Mouse (Mus musculus) neural tube, embryonic 13.5 days (tissue): ENCODE data around the gene Sag. TPM values are rescaled to one million over a fixed set of nuclear protein-coding genes. Genes with fewer than 3 reads are reported as not detected.

Experiments
- ATAC-seq: fragments of 200-750 bp; cut with Nextera tagmentation; 2 replicates; pipeline ENCODE4 v1.8.0; 2017; ENCODE audit warnings: low read depth, mild to moderate bottlenecking, moderate TSS enrichment, moderate library complexity
- H3K27ac ChIP-seq: fragments of 300-500 bp; sonication (generic); replicated peaks from 2 replicates; pipeline ENCODE4 v1.5.1; 2015; ENCODE audit warnings: moderate library complexity, mild to moderate bottlenecking, inconsistent platforms
- H3K27me3 ChIP-seq: fragments of 300-500 bp; sonication (generic); 2 replicates; pipeline ENCODE4 v1.6.1; 2015; ENCODE audit warnings: mild to moderate bottlenecking, inconsistent platforms
- H3K36me3 ChIP-seq: fragments of 300-500 bp; sonication (generic); 2 replicates; pipeline ENCODE4 v1.6.1; 2015; ENCODE audit warnings: mild to moderate bottlenecking, inconsistent platforms
- H3K4me1 ChIP-seq: fragments of 300-500 bp; sonication (generic); replicated peaks from 2 replicates; pipeline ENCODE4 v1.6.1; 2015; ENCODE audit warnings: inconsistent platforms
- H3K4me2 ChIP-seq: fragments of 300-500 bp; sonication (generic); 2 replicates; pipeline ENCODE4 v1.6.1; 2015; ENCODE audit warnings: inconsistent platforms, mild to moderate bottlenecking, moderate library complexity
- H3K4me3 ChIP-seq: fragments of 300-500 bp; sonication (generic); 2 replicates; pipeline ENCODE4 v1.5.1; 2015; ENCODE audit warnings: mild to moderate bottlenecking, inconsistent platforms
- H3K9ac ChIP-seq: fragments of 300-500 bp; sonication (generic); 2 replicates; pipeline ENCODE4 v1.6.1; 2015; ENCODE audit warnings: moderate library complexity, mild to moderate bottlenecking, inconsistent platforms
- H3K9me3 ChIP-seq: fragments of 300-500 bp; sonication (generic); 2 replicates; pipeline ENCODE4 v1.6.1; 2016; ENCODE audit warnings: inconsistent platforms
- WGBS: fragments of 180-500 bp; shearing (Covaris S2); methylation state at CpG from one replicate; pipeline ENCODE4 v1.1.7; 2015; 5-methylcytosine and 5-hydroxymethylcytosine counted together
- polyA plus RNA-seq: library from polyadenylated mRNA; unstranded; fragments of >200 nt; fragmentation: Nextera tagmentation; extraction: Ambion mirVana; gene quantifications from 2 replicates; pipeline ENCODE4 v1.2.1, GENCODE M21; 2015

Sag gene
- polyA plus RNA-seq, 1 experiment from 2014 or later = 1.8 TPM

DNA sequence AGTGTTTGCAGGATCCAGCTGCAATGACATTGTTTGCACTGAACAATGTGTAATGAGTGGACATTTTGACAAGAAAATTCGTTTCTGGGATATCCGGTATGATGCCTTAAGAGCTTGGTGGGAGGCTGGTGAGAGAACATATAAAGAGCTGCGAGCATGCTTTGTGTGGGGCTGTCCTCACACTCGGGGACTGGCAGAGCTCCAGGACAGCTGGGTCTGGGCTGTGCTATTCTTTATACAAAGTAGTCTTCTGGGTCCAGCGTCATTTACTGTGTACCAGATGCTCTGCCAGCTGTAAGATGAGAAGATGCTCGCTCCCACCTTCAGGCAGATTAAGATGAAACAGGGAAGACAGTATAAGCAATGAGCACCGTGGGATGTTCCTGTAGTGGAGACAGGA is 17.2 kb upstream of the Sag start:
- peak; percentile 92 for ATAC-seq
- H3K4me3 ChIP-seq = no peak overlapping the region
- H3K27me3 ChIP-seq = no peaks in the 10 kb centered on the region
- H3K36me3 ChIP-seq = peaks cover 87% of the 10 kb centered on the region
- H3K9me3 ChIP-seq = no peaks in the 10 kb centered on the region
- no peak overlapping the region for H3K9ac ChIP-seq
- 64% methylated on average over 7 of the region's 7 CpGs for WGBS
- H3K4me1 ChIP-seq = peaks cover 9% of the 10 kb centered on the region; the same call in 1 of the 2 replicates
- peak overlapping the region; percentile 69 for H3K27ac ChIP-seq
- no peak overlapping the region for H3K4me2 ChIP-seq

DNA sequence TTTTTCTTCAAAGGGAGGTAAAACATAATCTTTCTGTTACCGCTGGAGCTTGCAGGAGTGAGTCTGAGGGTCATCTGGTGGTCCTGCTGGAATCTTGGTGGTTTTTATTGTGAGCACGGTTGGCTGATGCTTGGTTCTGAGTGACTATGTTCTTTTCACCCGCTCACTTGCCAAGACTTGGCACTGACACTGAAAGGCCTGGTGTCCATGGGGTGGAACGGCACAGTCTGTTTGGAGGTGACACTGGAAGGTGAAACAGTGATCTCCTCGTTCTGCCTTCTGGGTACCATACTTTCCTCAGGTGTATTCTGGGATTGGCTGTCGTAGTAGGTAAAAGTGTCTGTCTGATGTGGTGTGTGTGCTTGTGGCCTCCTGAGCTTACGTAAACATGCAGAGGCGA is 13.8 kb upstream of the Sag start:
- no peak for ATAC-seq
- Histone ChIP-seq H3K4me1 (peaks cover 9% of the 10 kb centered on the region; the same call in 1 of the 2 replicates), H3K9me3 (no peaks in the 10 kb centered on the region), H3K27ac (no peak overlapping the region), H3K36me3 (peaks cover 88% of the 10 kb centered on the region), H3K4me2 (no peak overlapping the region), H3K9ac (no peak overlapping the region), H3K27me3 (no peaks in the 10 kb centered on the region), H3K4me3 (no peak overlapping the region)
- WGBS = 91% methylated on average over 8 of the region's 8 CpGs

DNA sequence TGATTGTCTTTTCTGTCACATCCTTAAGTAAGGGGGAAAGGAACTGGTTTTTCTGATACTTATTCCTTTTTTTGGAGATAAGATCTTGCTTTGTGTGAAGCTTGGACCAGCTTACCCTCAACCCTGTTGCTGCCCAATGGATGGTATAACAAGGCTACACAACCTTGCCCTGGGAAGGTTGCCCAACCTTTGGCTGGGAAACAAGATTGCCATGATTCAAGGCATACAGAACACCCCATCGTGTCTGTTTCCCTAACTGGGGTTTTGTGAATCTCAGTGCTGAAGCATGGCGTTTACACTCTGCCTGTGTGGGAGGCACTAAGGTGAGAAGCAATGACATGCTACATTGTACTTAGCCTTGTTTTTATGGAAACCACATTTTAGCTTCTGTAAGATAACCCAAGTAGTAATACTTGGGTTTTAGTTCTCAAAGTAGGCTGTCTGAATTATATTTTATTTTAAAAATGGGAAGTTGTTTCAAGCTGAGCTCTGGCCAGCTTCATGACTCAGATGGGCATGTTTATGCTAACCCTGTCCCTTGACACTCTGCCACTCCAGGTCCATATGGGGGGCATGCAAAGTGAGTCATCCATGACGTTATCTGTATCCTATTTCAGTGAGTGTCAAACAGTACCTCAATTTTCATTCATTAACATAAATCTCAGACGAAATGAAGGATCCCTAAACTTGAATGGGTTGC is 10.9 kb upstream of the Sag start:
- no peak overlapping the region for H3K9ac ChIP-seq
- H3K27me3 ChIP-seq = no peaks in the 10 kb centered on the region
- peaks cover 70% of the 10 kb centered on the region for H3K36me3 ChIP-seq
- no peak overlapping the region for H3K4me3 ChIP-seq
- no peaks in the 10 kb centered on the region for H3K4me1 ChIP-seq
- H3K9me3 ChIP-seq = no peaks in the 10 kb centered on the region
- no peak overlapping the region for H3K4me2 ChIP-seq
- WGBS = 86% methylated on average over 4 of the region's 4 CpGs
- no peak overlapping the region for H3K27ac ChIP-seq
- ATAC-seq = no peak

DNA sequence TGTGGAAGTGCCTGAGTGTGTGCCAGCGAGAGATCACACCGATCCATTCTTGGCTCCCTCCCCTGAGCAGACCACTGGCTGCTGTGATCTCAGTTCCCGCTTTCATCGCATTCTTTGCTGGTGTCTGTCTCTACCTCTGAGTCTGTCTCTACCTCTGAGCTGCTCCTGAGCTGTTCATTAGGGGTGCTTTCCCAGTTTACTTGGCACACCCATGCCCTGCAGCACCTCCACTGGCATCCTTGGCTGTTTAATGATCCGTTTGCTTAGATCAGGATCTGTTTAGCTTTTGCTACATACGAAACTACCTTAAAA is 10.4 kb upstream of the Sag start:
- ATAC-seq = no peak
- 97% methylated on average over 6 of the region's 6 CpGs for WGBS
- H3K9me3 ChIP-seq = no peaks in the 10 kb centered on the region

DNA sequence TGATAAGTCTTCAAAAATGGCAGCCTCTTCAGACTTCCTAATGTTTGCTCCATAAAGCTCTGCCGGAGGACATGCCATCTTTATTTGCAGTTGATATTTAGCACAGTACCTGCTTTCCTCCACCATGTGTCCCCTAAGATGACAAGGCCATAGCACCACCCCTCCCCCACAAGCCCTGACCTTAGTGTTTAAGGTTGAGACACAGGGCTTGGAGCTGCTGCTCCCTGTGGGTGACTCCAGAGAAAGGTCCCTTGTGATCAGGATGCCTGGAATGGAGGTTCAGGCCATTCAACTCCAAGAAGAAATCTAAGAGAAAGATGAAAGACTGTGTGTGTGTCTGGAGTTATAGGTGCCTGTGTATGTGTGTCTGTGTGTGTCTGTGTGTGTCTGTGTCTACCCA is 5.8 kb upstream of the Sag start:
- Histone ChIP-seq H3K4me1 (no peaks in the 10 kb centered on the region), H3K27me3 (no peaks in the 10 kb centered on the region), H3K36me3 (peaks cover 29% of the 10 kb centered on the region), H3K4me2 (no peak overlapping the region), H3K4me3 (no peak overlapping the region), H3K9me3 (no peaks in the 10 kb centered on the region), H3K9ac (no peak overlapping the region), H3K27ac (no peak overlapping the region)
- 88% methylated on average over 1 of the region's 1 CpGs for WGBS
- no peak for ATAC-seq

More for the DNA sequence above, 10.4 kb upstream of the Sag start:
- Histone ChIP-seq H3K9ac (no peak overlapping the region), H3K27me3 (no peaks in the 10 kb centered on the region), H3K27ac (no peak overlapping the region), H3K4me1 (no peaks in the 10 kb centered on the region), H3K4me3 (no peak overlapping the region), H3K36me3 (peaks cover 66% of the 10 kb centered on the region), H3K4me2 (no peak overlapping the region)

DNA sequence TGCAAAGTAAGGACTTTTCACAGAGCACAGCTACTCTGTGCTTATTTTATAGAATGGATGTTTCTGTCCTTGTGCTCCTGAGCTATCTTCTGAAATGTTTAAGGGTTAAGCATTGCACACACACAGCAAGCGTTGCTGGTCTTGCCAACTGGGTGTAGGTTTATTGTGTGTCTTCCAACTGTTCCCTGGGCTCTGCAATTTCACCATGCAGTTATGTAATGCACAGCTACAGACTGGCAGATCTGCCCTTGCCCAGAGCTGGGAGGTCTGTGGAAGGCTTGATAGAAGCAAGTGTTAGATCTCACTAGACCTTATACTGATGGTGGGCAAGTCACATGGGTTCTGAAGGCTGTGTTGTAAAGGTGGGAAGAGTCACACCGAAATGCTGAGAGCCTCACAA is 5.2 kb upstream of the Sag start:
- H3K27me3 ChIP-seq = no peaks in the 10 kb centered on the region

GRCm38 (mm10) chr1:87807751-87808150 is 4.3 kb downstream of the Sag start:
- H3K36me3 ChIP-seq = no peaks in the 10 kb centered on the region
- no peaks in the 10 kb centered on the region for H3K27me3 ChIP-seq
- WGBS = 82% methylated on average over 1 of the region's 1 CpGs
- no peaks in the 10 kb centered on the region for H3K9me3 ChIP-seq
- no peak for ATAC-seq
- no peaks in the 10 kb centered on the region for H3K4me1 ChIP-seq
- H3K4me3 ChIP-seq = no peak overlapping the region
- no peak overlapping the region for H3K4me2 ChIP-seq
- H3K9ac ChIP-seq = no peak overlapping the region
- no peak overlapping the region for H3K27ac ChIP-seq

More for the DNA sequence above, 5.2 kb upstream of the Sag start:
- ATAC-seq = no peak
- H3K4me3 ChIP-seq = no peak overlapping the region
- peaks cover 23% of the 10 kb centered on the region for H3K36me3 ChIP-seq
- WGBS = 88% methylated on average over 2 of the region's 2 CpGs
- no peak overlapping the region for H3K9ac ChIP-seq
- H3K27ac ChIP-seq = no peak overlapping the region
- H3K4me2 ChIP-seq = no peak overlapping the region
- H3K9me3 ChIP-seq = no peaks in the 10 kb centered on the region
- no peaks in the 10 kb centered on the region for H3K4me1 ChIP-seq

DNA sequence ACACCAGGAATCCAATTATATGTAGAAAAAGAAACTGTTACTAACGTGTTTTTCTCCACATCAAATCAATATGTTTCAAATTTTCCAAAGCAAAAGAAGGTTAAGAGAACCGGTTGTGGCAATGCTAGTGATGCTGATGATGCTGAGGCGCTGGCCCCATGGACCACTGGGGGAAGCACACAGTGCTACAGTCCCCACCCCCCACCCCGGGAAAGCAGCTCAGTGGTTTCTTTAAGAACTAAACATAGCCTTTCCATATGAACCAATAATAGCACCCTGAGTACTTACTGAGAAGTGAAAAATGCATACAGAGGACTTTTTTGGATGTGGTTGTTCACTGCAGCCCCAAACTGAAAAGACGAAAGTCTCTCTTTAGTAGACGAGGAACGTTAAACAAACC is 7.9 kb downstream of the Sag start:
- H3K27ac ChIP-seq = no peak overlapping the region
- H3K9me3 ChIP-seq = no peaks in the 10 kb centered on the region
- H3K4me2 ChIP-seq = no peak overlapping the region
- no peak overlapping the region for H3K9ac ChIP-seq
- H3K4me3 ChIP-seq = no peak overlapping the region
- no peak for ATAC-seq
- H3K36me3 ChIP-seq = no peaks in the 10 kb centered on the region
- 92% methylated on average over 7 of the region's 7 CpGs for WGBS
- H3K4me1 ChIP-seq = no peaks in the 10 kb centered on the region
- H3K27me3 ChIP-seq = no peaks in the 10 kb centered on the region

- no peak for ATAC-seq
- no peaks in the 10 kb centered on the region for H3K36me3 ChIP-seq
- H3K4me2 ChIP-seq = no peak overlapping the region
- H3K4me3 ChIP-seq = no peak overlapping the region
- no peak overlapping the region for H3K27ac ChIP-seq
- no peaks in the 10 kb centered on the region for H3K9me3 ChIP-seq
- no peak overlapping the region for H3K9ac ChIP-seq
- 79% methylated on average over 10 of the region's 10 CpGs for WGBS
- no peaks in the 10 kb centered on the region for H3K4me1 ChIP-seq
- no peaks in the 10 kb centered on the region for H3K27me3 ChIP-seq
Measured at GRCm38 (mm10) chr1:87812061-87812460, 8.6 kb downstream of the Sag start.

GRCm38 (mm10) chr1:87813155-87813554 is 9.7 kb downstream of the Sag start:
- Histone ChIP-seq H3K4me3 (no peak overlapping the region), H3K9ac (no peak overlapping the region), H3K9me3 (no peaks in the 10 kb centered on the region), H3K27ac (no peak overlapping the region), H3K27me3 (no peaks in the 10 kb centered on the region), H3K4me1 (no peaks in the 10 kb centered on the region), H3K36me3 (no peaks in the 10 kb centered on the region), H3K4me2 (no peak overlapping the region)
- no peak for ATAC-seq
- 83% methylated on average over 6 of the region's 6 CpGs for WGBS

GRCm38 (mm10) chr1:87813681-87814080 is 10.2 kb downstream of the Sag start:
- Histone ChIP-seq H3K4me1 (no peaks in the 10 kb centered on the region), H3K27me3 (no peaks in the 10 kb centered on the region), H3K4me3 (no peak overlapping the region), H3K36me3 (no peaks in the 10 kb centered on the region), H3K9me3 (no peaks in the 10 kb centered on the region), H3K9ac (no peak overlapping the region), H3K4me2 (no peak overlapping the region), H3K27ac (no peak overlapping the region)
- WGBS = 74% methylated on average over 7 of the region's 7 CpGs
- ATAC-seq = no peak

GRCm38 (mm10) chr1:87824420-87824995 is 21.0 kb downstream of the Sag start:
- no peak overlapping the region for H3K27ac ChIP-seq
- no peak for ATAC-seq
- 0 out of 2 replicates have a peak, but pooled peaks cover 3% of the 10 kb centered on the region for H3K4me1 ChIP-seq
- H3K27me3 ChIP-seq = no peaks in the 10 kb centered on the region
- H3K4me2 ChIP-seq = no peak overlapping the region
- 86% methylated on average over 10 of the region's 10 CpGs for WGBS
- H3K9me3 ChIP-seq = no peaks in the 10 kb centered on the region
- H3K9ac ChIP-seq = no peak overlapping the region
- no peak overlapping the region for H3K4me3 ChIP-seq
- H3K36me3 ChIP-seq = no peaks in the 10 kb centered on the region

DNA sequence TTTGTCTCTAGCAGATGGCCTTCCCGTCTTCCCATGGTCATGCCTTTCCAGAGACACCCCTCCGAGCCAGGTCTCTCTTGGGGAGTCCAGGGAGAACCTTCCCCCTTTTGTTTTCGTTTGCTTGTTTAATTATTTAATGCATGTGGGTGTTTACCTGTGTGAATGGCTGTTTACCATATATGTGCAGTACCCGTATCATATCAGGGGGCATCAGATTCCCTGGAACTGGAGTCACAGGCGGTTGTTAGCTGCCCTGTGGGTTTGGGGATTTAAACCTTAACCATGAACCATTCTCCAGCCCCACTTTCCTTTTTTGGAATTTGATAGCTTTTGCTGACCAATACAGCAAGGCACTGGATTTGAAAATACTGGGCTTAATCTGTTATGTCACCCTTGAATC is 21.8 kb downstream of the Sag start:
- Histone ChIP-seq H3K4me2 (no peak overlapping the region), H3K4me1 (0 out of 2 replicates have a peak, but pooled peaks cover 3% of the 10 kb centered on the region), H3K27ac (no peak overlapping the region), H3K4me3 (no peak overlapping the region), H3K27me3 (no peaks in the 10 kb centered on the region), H3K9me3 (no peaks in the 10 kb centered on the region), H3K36me3 (no peaks in the 10 kb centered on the region), H3K9ac (no peak overlapping the region)
- 88% methylated on average over 5 of the region's 5 CpGs for WGBS
- ATAC-seq = no peak
